9 mouse cellular contexts compared by ENCODE assay signal in the genomic region with DNA sequence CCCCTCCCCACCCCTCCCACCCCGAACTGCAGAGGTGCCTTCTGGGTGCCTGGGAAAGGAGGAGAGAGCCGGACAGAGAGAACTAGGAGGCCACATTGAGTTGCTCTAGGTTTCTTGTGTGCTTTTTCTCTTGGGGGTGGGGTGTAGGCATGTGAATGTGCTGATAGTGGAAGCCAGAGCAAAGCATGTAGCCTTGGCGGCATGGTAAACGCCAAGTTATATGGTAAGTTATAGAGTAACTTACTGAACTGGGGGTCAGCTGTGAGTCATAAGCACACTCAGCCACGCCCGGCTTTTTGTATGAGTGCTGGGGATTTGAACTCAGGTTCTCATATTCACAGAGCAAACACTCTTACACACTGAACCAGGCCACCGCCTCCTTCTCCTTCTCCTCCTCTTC. TPM values are rescaled to one million over a fixed set of nuclear protein-coding genes. Genes with fewer than 3 reads are reported as not detected.
DNase-seq lines count a peak whose midpoint lies in the region; ATAC-seq and TF ChIP-seq lines count a peak whose summit lies in the region.
"Had no signal": no experiment of that assay in that cellular context is flagged by ENCODE, and none has a peak within 500 bp of the region (broad histone marks: within the 10 kb centered on the region; RNA-seq: fewer than 3 reads in every experiment).

No protein-coding gene starts in this region.

- no peaks in the 10 kb centered on the region for H3K36me3 ChIP-seq in heart, embryonic 10.5 days
- no peaks in the 10 kb centered on the region for H3K36me3 ChIP-seq in heart, adult 2 months (ENCODE audit: control insufficient read depth, insufficient read depth, low read length)
- no peaks in the 10 kb centered on the region; the same call in 1 of the 2 replicates for H3K36me3 ChIP-seq in midbrain, embryonic 12.5 days
- 0 out of 2 replicates have a peak, but pooled peaks cover 2% of the 10 kb centered on the region for H3K36me3 ChIP-seq in midbrain, embryonic 11.5 days (ENCODE audit: control insufficient read depth, insufficient read depth, low read length)
- no peaks in the 10 kb centered on the region for H3K36me3 ChIP-seq in intestine, embryonic 16.5 days (ENCODE audit: control insufficient read depth, insufficient read depth, low read length)
- H3K36me3 ChIP-seq in stomach, embryonic 16.5 days (ENCODE audit: control insufficient read depth, insufficient read depth, low read length), result no peaks in the 10 kb centered on the region

- peaks cover 75% of the 10 kb centered on the region for H3K4me1 ChIP-seq in heart, embryonic 10.5 days
- peaks cover 7% of the 10 kb centered on the region for H3K4me1 ChIP-seq in heart, adult 2 months (ENCODE audit: control insufficient read depth, insufficient read depth, low read length)
- H3K4me1 ChIP-seq in midbrain, embryonic 12.5 days, result peaks cover 53% of the 10 kb centered on the region
- peaks cover 31% of the 10 kb centered on the region for H3K4me1 ChIP-seq in midbrain, embryonic 11.5 days (ENCODE audit: control insufficient read depth, insufficient read depth, low read length)
- peaks cover 68% of the 10 kb centered on the region for H3K4me1 ChIP-seq in intestine, embryonic 16.5 days (ENCODE audit: control insufficient read depth, insufficient read depth, low read length)
- H3K4me1 ChIP-seq in stomach, embryonic 16.5 days (ENCODE audit: control insufficient read depth, insufficient read depth, low read length), result peaks cover 58% of the 10 kb centered on the region

- no peaks in the 10 kb centered on the region for H3K27me3 ChIP-seq in heart, embryonic 10.5 days (ENCODE audit: insufficient read depth, poor library complexity, severe bottlenecking)
- no peaks in the 10 kb centered on the region for H3K27me3 ChIP-seq in heart, adult 2 months (ENCODE audit: control insufficient read depth, insufficient read depth, low read length)
- H3K27me3 ChIP-seq in midbrain, embryonic 12.5 days, result no peaks in the 10 kb centered on the region
- no peaks in the 10 kb centered on the region for H3K27me3 ChIP-seq in midbrain, embryonic 11.5 days (ENCODE audit: control insufficient read depth, insufficient read depth, low read length)
- H3K27me3 ChIP-seq in intestine, embryonic 16.5 days (replicated peaks; ENCODE audit: control insufficient read depth, insufficient read depth, low read length), result no peaks in the 10 kb centered on the region
- no peaks in the 10 kb centered on the region for H3K27me3 ChIP-seq in stomach, embryonic 16.5 days (ENCODE audit: control insufficient read depth, insufficient read depth, low read length)

- intact Hi-C loops in heart, adult 2 months (cut with DNase I), result loop anchor here (2.0 kb wide), 1 partner anchor 100 kb away; no protein-coding TSS in a partner anchor

- 71% methylated on average over 7 of the region's 7 CpGs for WGBS in heart, embryonic 10.5 days
- 66% methylated on average over 7 of the region's 7 CpGs for WGBS in heart, adult 2 months
- WGBS in midbrain, embryonic 12.5 days, result 88% methylated on average over 7 of the region's 7 CpGs
- 84% methylated on average over 6 of the region's 7 CpGs for WGBS in midbrain, embryonic 11.5 days
- 53% methylated on average over 7 of the region's 7 CpGs for WGBS in intestine, embryonic 16.5 days
- WGBS in stomach, embryonic 16.5 days, result 47% methylated on average over 7 of the region's 7 CpGs

- TF ChIP-seq POLR2A in heart, adult 2 months (IDR thresholded peaks at IDR 0.05; ENCODE audit: insufficient read depth, low read depth, low read length), result no peak

- no peak overlapping the region for H3K4me3 ChIP-seq in heart, embryonic 10.5 days
- H3K4me3 ChIP-seq in heart, adult 2 months, result no peak overlapping the region
- H3K4me3 ChIP-seq in midbrain, embryonic 12.5 days, result no peak overlapping the region
- H3K4me3 ChIP-seq in midbrain, embryonic 11.5 days (ENCODE audit: low read depth, low read length), result no peak overlapping the region
- H3K4me3 ChIP-seq in intestine, embryonic 16.5 days (ENCODE audit: low read length), result no peak overlapping the region
- no peak overlapping the region for H3K4me3 ChIP-seq in stomach, embryonic 16.5 days (replicated peaks; ENCODE audit: low read length)

- no peak for ATAC-seq in midbrain, embryonic 12.5 days (ENCODE audit: low FRiP score, low read depth)
- ATAC-seq in midbrain, embryonic 11.5 days (ENCODE audit: low FRiP score), result no peak
- peak; percentile 77 for ATAC-seq in intestine, embryonic 16.5 days
- peak; percentile 61 for ATAC-seq in stomach, embryonic 16.5 days (ENCODE audit: insufficient read depth, low FRiP score)

- H3K79me2 ChIP-seq in heart, adult 2 months (replicated peaks; ENCODE audit: control insufficient read depth, insufficient read depth, low read length), result peaks cover 3% of the 10 kb centered on the region; the same call in 1 of the 2 replicates

- no peak for TF ChIP-seq EP300 in heart, adult 2 months (IDR thresholded peaks at IDR 0.05; ENCODE audit: insufficient read depth, low read depth, low read length)

- no peaks in the 10 kb centered on the region for H3K9me3 ChIP-seq in heart, embryonic 10.5 days
- H3K9me3 ChIP-seq in midbrain, embryonic 12.5 days, result no peaks in the 10 kb centered on the region
- no peaks in the 10 kb centered on the region for H3K9me3 ChIP-seq in midbrain, embryonic 11.5 days (ENCODE audit: control insufficient read depth, low read length)
- no peaks in the 10 kb centered on the region for H3K9me3 ChIP-seq in intestine, embryonic 16.5 days (ENCODE audit: control insufficient read depth, low read length)
- H3K9me3 ChIP-seq in stomach, embryonic 16.5 days (replicated peaks; ENCODE audit: control insufficient read depth, low read length), result no peaks in the 10 kb centered on the region

- H3K27ac ChIP-seq in heart, embryonic 10.5 days, result peak overlapping the region; percentile 76
- H3K27ac ChIP-seq in heart, adult 2 months, result no peak overlapping the region
- H3K27ac ChIP-seq in midbrain, embryonic 12.5 days (replicated peaks), result no peak overlapping the region
- H3K27ac ChIP-seq in midbrain, embryonic 11.5 days (ENCODE audit: low read depth, low read length), result no peak overlapping the region
- peak overlapping the region; percentile 86 for H3K27ac ChIP-seq in intestine, embryonic 16.5 days (ENCODE audit: low read length)
- peak overlapping the region; percentile 89 for H3K27ac ChIP-seq in stomach, embryonic 16.5 days (ENCODE audit: low read length)

- no peak overlapping the region for H3K9ac ChIP-seq in heart, adult 2 months (ENCODE audit: low read depth, low read length)
- H3K9ac ChIP-seq in midbrain, embryonic 12.5 days (replicated peaks), result 0 out of 2 replicates have a peak overlapping the region, but pooled peaks have one; percentile 1
- no peak overlapping the region for H3K9ac ChIP-seq in midbrain, embryonic 11.5 days (ENCODE audit: low read length)
- peak overlapping the region; percentile 26; the same call in 1 of the 2 replicates for H3K9ac ChIP-seq in intestine, embryonic 16.5 days (ENCODE audit: low read depth, low read length)
- H3K9ac ChIP-seq in stomach, embryonic 16.5 days (ENCODE audit: low read length), result peak overlapping the region; percentile 28; the same call in 1 of the 2 replicates

- no peak for DNase-seq in heart, embryonic 10.5 days (ENCODE audit: low spot score)
- no peak for DNase-seq in heart, adult 2 months
- DNase-seq in midbrain, embryonic 11.5 days (ENCODE audit: low spot score, missing footprints), result no peak
- no peak for DNase-seq in MN1 (ENCODE audit: low spot score)
- DNase-seq in embryo, embryonic 10.5 days (ENCODE audit: low spot score), result no peak
- DNase-seq: adrenal gland, postnatal 36 days had no signal

- no peak overlapping the region for H3K4me2 ChIP-seq in midbrain, embryonic 12.5 days (replicated peaks)
- no peak overlapping the region for H3K4me2 ChIP-seq in midbrain, embryonic 11.5 days
- peak overlapping the region; percentile 39 for H3K4me2 ChIP-seq in intestine, embryonic 16.5 days (ENCODE audit: low read depth, low read length)
- 0 out of 2 replicates have a peak overlapping the region, but pooled peaks have one; percentile 15 for H3K4me2 ChIP-seq in stomach, embryonic 16.5 days (ENCODE audit: low read depth, low read length)

- no peak for TF ChIP-seq CTCF in heart, adult 2 months (IDR thresholded peaks at IDR 0.05)

RNA-seq across cellular contexts. Expression of gene Srebf2, which starts 17.5 kb away (rescaled TPM):
- polyA plus RNA-seq in heart, embryonic 10.5 days (2016; fragmentation: Nextera tagmentation; extraction: Ambion mirVana), result 129 and 133 TPM in 2 replicates
- total RNA-seq in heart, adult 2 months (2021), result 10 to 100 TPM; 22.4 to 24.2 TPM
- 33.3 and 45.3 TPM in 2 replicates for polyA plus RNA-seq in heart, adult 2 months (2012; rRNA removed)
- 274 and 276 TPM in 2 replicates for polyA plus RNA-seq in midbrain, embryonic 12.5 days (2016; fragmentation: Nextera tagmentation; extraction: Ambion mirVana)
- 148 and 170 TPM in 2 replicates for polyA plus RNA-seq in midbrain, embryonic 11.5 days (2014; fragmentation: Nextera tagmentation; extraction: Ambion mirVana)
- 138 and 141 TPM in 2 replicates for polyA plus RNA-seq in intestine, embryonic 16.5 days (2015; fragmentation: Nextera tagmentation; extraction: Ambion mirVana)
- 161 and 169 TPM in 2 replicates for polyA plus RNA-seq in stomach, embryonic 16.5 days (2015; fragmentation: Nextera tagmentation; extraction: Ambion mirVana)

RNA-seq across cellular contexts. Expression of gene Ccdc134, which starts 36.8 kb away (rescaled TPM):
- polyA plus RNA-seq in heart, embryonic 10.5 days (2016; fragmentation: Nextera tagmentation; extraction: Ambion mirVana), result 13.5 and 19.4 TPM in 2 replicates
- total RNA-seq in heart, adult 2 months (2021), result 1 to 10 TPM; 3.9 to 4.0 TPM
- 4.8 and 6.6 TPM in 2 replicates for polyA plus RNA-seq in heart, adult 2 months (2012; rRNA removed)
- 17.3 and 18.3 TPM in 2 replicates for polyA plus RNA-seq in midbrain, embryonic 12.5 days (2016; fragmentation: Nextera tagmentation; extraction: Ambion mirVana)
- polyA plus RNA-seq in midbrain, embryonic 11.5 days (2014; fragmentation: Nextera tagmentation; extraction: Ambion mirVana), result 17.2 and 18.5 TPM in 2 replicates
- polyA plus RNA-seq in intestine, embryonic 16.5 days (2015; fragmentation: Nextera tagmentation; extraction: Ambion mirVana), result 9.8 and 11.6 TPM in 2 replicates
- polyA plus RNA-seq in stomach, embryonic 16.5 days (2015; fragmentation: Nextera tagmentation; extraction: Ambion mirVana), result 15.9 and 17.2 TPM in 2 replicates

RNA-seq across cellular contexts. Expression of gene Shisa8, which starts 48.1 kb away (rescaled TPM):
- 0.11 and 0.13 TPM in 2 replicates for polyA plus RNA-seq in heart, embryonic 10.5 days (2016; fragmentation: Nextera tagmentation; extraction: Ambion mirVana)
- under 1 TPM; 0.13 to 0.23 TPM for total RNA-seq in heart, adult 2 months (2021)
- polyA plus RNA-seq in heart, adult 2 months (2012; rRNA removed), result 0.15 and 0.21 TPM in 2 replicates
- polyA plus RNA-seq in midbrain, embryonic 12.5 days (2016; fragmentation: Nextera tagmentation; extraction: Ambion mirVana), result 0.73 and 0.80 TPM in 2 replicates
- polyA plus RNA-seq in midbrain, embryonic 11.5 days (2014; fragmentation: Nextera tagmentation; extraction: Ambion mirVana), result 0.14 and 0.57 TPM in 2 replicates
- polyA plus RNA-seq in intestine, embryonic 16.5 days (2015; fragmentation: Nextera tagmentation; extraction: Ambion mirVana), result 0.06 and 0.09 TPM in 2 replicates
- not detected in 2 replicates for polyA plus RNA-seq in stomach, embryonic 16.5 days (2015; fragmentation: Nextera tagmentation; extraction: Ambion mirVana)

RNA-seq across cellular contexts. Expression of gene Tnfrsf13c, which starts 59.7 kb away (rescaled TPM):
- polyA plus RNA-seq in heart, embryonic 10.5 days (2016; fragmentation: Nextera tagmentation; extraction: Ambion mirVana), result 0.20 TPM in 1 of 2 replicates, not detected in the other
- total RNA-seq in heart, adult 2 months (2021), result under 1 TPM; 0.16 to 0.18 TPM
- 0.44 and 0.86 TPM in 2 replicates for polyA plus RNA-seq in heart, adult 2 months (2012; rRNA removed)
- 0.37 TPM in 1 of 2 replicates, not detected in the other for polyA plus RNA-seq in midbrain, embryonic 12.5 days (2016; fragmentation: Nextera tagmentation; extraction: Ambion mirVana)
- 0.07 and 0.17 TPM in 2 replicates for polyA plus RNA-seq in midbrain, embryonic 11.5 days (2014; fragmentation: Nextera tagmentation; extraction: Ambion mirVana)
- polyA plus RNA-seq in intestine, embryonic 16.5 days (2015; fragmentation: Nextera tagmentation; extraction: Ambion mirVana), result 0.09 and 0.11 TPM in 2 replicates
- polyA plus RNA-seq in stomach, embryonic 16.5 days (2015; fragmentation: Nextera tagmentation; extraction: Ambion mirVana), result 0.10 TPM in 1 of 2 replicates, not detected in the other

Comparison
In these comparisons a context has a peak if more than half of its experiments do, and no peak if none do; other contexts are left out.
1. H3K27ac ChIP-seq: peak in heart, embryonic 10.5 days (single experiment), intestine, embryonic 16.5 days (single experiment) and stomach, embryonic 16.5 days (single experiment); none in heart, adult 2 months (single experiment), midbrain, embryonic 12.5 days (single experiment) and midbrain, embryonic 11.5 days (single experiment).
2. H3K9ac ChIP-seq: peak in midbrain, embryonic 12.5 days (single experiment), intestine, embryonic 16.5 days (single experiment) and stomach, embryonic 16.5 days (single experiment); none in heart, adult 2 months (single experiment) and midbrain, embryonic 11.5 days (single experiment).
3. ATAC-seq: peak in intestine, embryonic 16.5 days (single experiment) and stomach, embryonic 16.5 days (single experiment); none in midbrain, embryonic 12.5 days (single experiment) and midbrain, embryonic 11.5 days (single experiment).
4. H3K4me2 ChIP-seq: peak in intestine, embryonic 16.5 days (single experiment) and stomach, embryonic 16.5 days (single experiment); none in midbrain, embryonic 12.5 days (single experiment) and midbrain, embryonic 11.5 days (single experiment).